Mouse (Mus musculus) stomach, postnatal 0 days (tissue): ENCODE data around the gene Cav1. TPM values are rescaled to one million over a fixed set of nuclear protein-coding genes. Genes with fewer than 3 reads are reported as not detected.

Experiments used
- ATAC-seq: fragments of 200-750 bp; cut with Nextera tagmentation; 2 replicates; pipeline ENCODE4 v1.8.0; 2017; ENCODE audit not compliant: low FRiP score, low TSS enrichment
- DNase-seq: peaks from one replicate; pipeline ENCODE4 v3.0.0-alpha.2; 2016; ENCODE audit warnings: low spot score
- H3K27ac ChIP-seq: fragments of 300-500 bp; sonication (generic); replicated peaks from 2 replicates; pipeline ENCODE4 v1.5.1; 2014; ENCODE audit warnings: mild to moderate bottlenecking, control low read depth
- H3K27me3 ChIP-seq: fragments of 300-500 bp; sonication (generic); 2 replicates; pipeline ENCODE4 v1.6.1; 2014; ENCODE audit warnings: low read length; ENCODE audit not compliant: control insufficient read depth, insufficient read depth
- H3K36me3 ChIP-seq: fragments of 300-500 bp; sonication (generic); 2 replicates; pipeline ENCODE4 v1.6.1; 2014; ENCODE audit warnings: low read length, mixed read lengths; ENCODE audit not compliant: control insufficient read depth, insufficient read depth
- H3K4me1 ChIP-seq: fragments of 300-500 bp; sonication (generic); replicated peaks from 2 replicates; pipeline ENCODE4 v1.6.1; 2014; ENCODE audit warnings: antibody characterized with exemption; ENCODE audit not compliant: control insufficient read depth, insufficient read depth
- H3K4me2 ChIP-seq: fragments of 300-500 bp; sonication (generic); replicated peaks from 2 replicates; pipeline ENCODE4 v1.6.1; 2014; ENCODE audit warnings: low read depth, mild to moderate bottlenecking, control low read depth, moderate library complexity
- H3K4me3 ChIP-seq: fragments of 300-500 bp; sonication (generic); 2 replicates; pipeline ENCODE4 v1.5.1; 2014; ENCODE audit warnings: low read depth, low read length, control low read depth
- H3K9ac ChIP-seq: fragments of 300-500 bp; sonication (generic); 2 replicates; pipeline ENCODE4 v1.6.1; 2014; ENCODE audit warnings: mild to moderate bottlenecking, low read length, control low read depth, mixed read lengths
- H3K9me3 ChIP-seq: fragments of 300-500 bp; sonication (generic); 2 replicates; pipeline ENCODE4 v1.6.1; 2016; ENCODE audit warnings: low read length; ENCODE audit not compliant: control insufficient read depth
- CTCF ChIP-seq: IDR thresholded peaks from 2 replicates; pipeline ENCODE4 v1.5.1; 2016; ENCODE audit warnings: antibody characterized with exemption, low read depth, mild to moderate bottlenecking, moderate library complexity
- EP300 ChIP-seq: optimal IDR thresholded peaks from 2 replicates; pipeline ENCODE3; 2016; ENCODE audit warnings: antibody characterized with exemption
- WGBS: fragments of 180-500 bp; shearing (Covaris S2); extraction: QIAGEN DNeasy Blood & Tissue Kit; methylation state at CpG from one replicate; pipeline ENCODE4 v1.1.7; 2014; 5-methylcytosine and 5-hydroxymethylcytosine counted together
- polyA plus RNA-seq: library from polyadenylated mRNA; unstranded; fragments of >200 nt; fragmentation: Nextera tagmentation; extraction: Ambion mirVana; gene quantifications from 2 replicates; pipeline ENCODE4 v1.2.1, GENCODE M21; 2015

Cav1 gene
- polyA plus RNA-seq, 1 experiment from 2014 or later: 346 TPM

DNA sequence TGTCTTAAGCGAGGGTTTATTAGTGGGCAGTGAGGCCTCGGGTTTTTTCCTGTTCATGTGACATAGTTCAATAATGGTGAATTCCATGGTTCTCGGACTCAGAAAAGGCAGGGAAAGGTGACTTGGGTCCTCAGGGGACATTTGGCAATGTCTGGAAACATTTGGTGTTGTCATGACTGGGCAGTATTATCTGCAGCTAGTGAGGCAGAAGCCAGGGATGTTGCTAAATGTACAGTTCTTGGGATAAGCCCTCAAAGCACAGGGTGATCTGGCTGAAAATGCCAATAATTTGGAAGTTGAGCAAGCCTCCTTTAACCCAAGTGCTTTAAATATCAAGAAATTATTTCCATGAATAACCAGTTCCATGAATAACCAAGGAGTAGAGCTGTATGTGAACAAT lies 27.8 kb upstream of the Cav1 start:
- WGBS: 91% methylated on average over 3 of the region's 3 CpGs
- ATAC-seq: no peak
- no peaks in the 10 kb centered on the region for H3K4me1 ChIP-seq

DNA sequence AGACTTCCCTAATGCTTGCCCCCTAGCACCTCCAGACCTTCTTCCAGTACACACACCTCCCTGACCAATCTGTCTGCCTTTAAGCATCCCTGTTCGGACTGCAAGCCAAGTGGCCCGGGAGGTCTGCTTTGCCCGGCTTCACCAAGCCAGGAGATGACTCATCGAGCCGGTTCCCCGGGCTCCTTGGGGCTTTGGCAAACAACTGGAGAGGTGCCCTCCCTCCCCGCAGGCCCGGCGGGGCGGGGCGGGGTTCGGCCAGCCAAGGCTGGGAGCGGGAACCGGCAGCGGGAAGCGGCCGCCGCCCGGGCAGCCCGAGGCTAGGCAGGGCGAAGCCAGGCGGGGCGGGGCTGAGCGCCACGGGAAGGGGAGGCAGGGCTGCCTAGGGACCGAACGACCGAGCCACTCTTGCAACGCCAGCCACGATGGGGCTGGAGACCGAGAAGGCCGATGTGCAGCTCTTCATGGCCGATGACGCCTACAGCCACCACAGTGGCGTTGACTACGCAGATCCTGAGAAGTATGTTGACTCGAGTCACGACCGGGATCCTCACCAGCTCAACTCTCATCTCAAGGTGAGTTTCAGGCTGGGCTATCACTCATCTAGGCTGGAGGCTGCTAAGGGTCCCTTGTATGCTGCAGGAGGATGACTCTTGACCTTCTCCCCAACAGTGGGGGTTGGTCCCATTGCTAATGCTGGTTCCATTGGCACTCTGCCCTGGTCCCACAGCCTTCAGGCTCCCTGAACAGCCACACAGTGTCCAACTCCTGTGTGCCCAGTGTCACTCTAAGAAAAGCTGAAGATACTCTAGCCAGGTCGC lies 25.0 kb upstream of the Cav1 start, which contains the start of gene Cav2:
TSS of gene Cav2 (plus strand) at position 247 of the 818 bp plus-strand sequence.
- H3K27ac ChIP-seq: peak within 1 kb of the TSS; percentile 91
- peak within 1 kb of the TSS; percentile 54 for H3K4me3 ChIP-seq
- H3K9ac ChIP-seq: peak within 1 kb of the TSS; percentile 74
- ATAC-seq: peak; percentile 97
- H3K4me2 ChIP-seq: peak within 1 kb of the TSS; percentile 68
- H3K27me3 ChIP-seq: no peaks in the 10 kb centered on the region
- TF ChIP-seq CTCF (no peak), EP300 (no peak)
- WGBS: 1% methylated on average over 23 of the region's 40 CpGs
- no peaks in the 10 kb centered on the region for H3K36me3 ChIP-seq
- peak; percentile 96 for DNase-seq
- H3K9me3 ChIP-seq: no peaks in the 10 kb centered on the region
- no peaks in the 10 kb centered on the region for H3K4me1 ChIP-seq

More for the DNA sequence above, 27.8 kb upstream of the Cav1 start:
- no peak for TF ChIP-seq CTCF
- no peak for TF ChIP-seq EP300
- H3K27me3 ChIP-seq: no peaks in the 10 kb centered on the region
- H3K27ac ChIP-seq: no peak overlapping the region
- no peak overlapping the region for H3K4me2 ChIP-seq
- no peak overlapping the region for H3K4me3 ChIP-seq
- H3K36me3 ChIP-seq: no peaks in the 10 kb centered on the region
- H3K9ac ChIP-seq: no peak overlapping the region
- DNase-seq: no peak
- H3K9me3 ChIP-seq: no peaks in the 10 kb centered on the region

DNA sequence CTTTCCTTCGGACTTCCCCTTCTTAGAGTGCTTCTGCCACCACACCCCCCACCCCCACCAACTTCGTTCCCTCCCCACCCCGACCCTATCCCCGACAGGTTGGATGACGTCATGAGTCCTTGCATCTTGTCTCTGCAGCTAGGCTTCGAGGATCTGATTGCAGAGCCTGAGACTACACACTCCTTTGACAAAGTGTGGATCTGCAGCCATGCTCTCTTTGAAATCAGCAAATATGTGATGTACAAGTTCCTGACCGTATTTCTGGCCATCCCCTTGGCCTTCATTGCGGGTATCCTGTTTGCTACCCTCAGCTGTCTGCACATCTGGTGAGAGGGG lies 24.4 kb upstream of the Cav1 start:
- Histone ChIP-seq H3K4me1 (no peaks in the 10 kb centered on the region), H3K27ac (peak overlapping the region; percentile 91), H3K9ac (peak overlapping the region; percentile 74), H3K27me3 (no peaks in the 10 kb centered on the region), H3K4me3 (peak overlapping the region; percentile 54), H3K4me2 (peak overlapping the region; percentile 68), H3K9me3 (no peaks in the 10 kb centered on the region), H3K36me3 (no peaks in the 10 kb centered on the region)
- TF ChIP-seq EP300 (no peak), CTCF (no peak)
- 14% methylated on average over 8 of the region's 8 CpGs for WGBS
- ATAC-seq (peak; percentile 16; the same call in 1 of the 2 replicates), DNase-seq (no peak)

DNA sequence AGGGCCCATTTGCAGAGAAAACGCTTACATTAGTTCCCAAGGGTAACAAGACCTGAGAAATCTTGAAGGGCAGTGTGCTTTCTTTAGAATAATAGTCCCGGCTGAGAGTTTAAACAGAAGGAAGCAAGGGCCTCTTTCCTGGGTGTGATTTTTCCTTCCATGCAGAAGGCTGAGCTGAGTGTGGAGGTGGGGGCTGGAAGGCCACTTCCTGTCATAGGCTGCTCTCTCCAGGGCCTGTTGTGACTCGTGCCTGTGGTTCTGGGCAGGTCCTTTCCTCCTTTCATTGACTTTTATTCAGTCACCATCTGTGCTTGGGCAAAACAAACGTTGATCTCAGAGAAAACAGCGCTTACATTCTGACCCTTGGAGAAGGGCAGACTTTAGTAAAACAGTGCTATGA lies 24.0 kb upstream of the Cav1 start:
- Histone ChIP-seq H3K4me3 (peak overlapping the region; percentile 54), H3K9me3 (no peaks in the 10 kb centered on the region), H3K9ac (no peak overlapping the region; the same call in 1 of the 2 replicates), H3K4me1 (no peaks in the 10 kb centered on the region), H3K36me3 (no peaks in the 10 kb centered on the region), H3K4me2 (peak overlapping the region; percentile 68), H3K27me3 (no peaks in the 10 kb centered on the region), H3K27ac (peak overlapping the region; percentile 91)
- WGBS: 11% methylated on average over 5 of the region's 5 CpGs
- DNase-seq (peak; percentile 40), ATAC-seq (peak; percentile 58; the same call in 1 of the 2 replicates)
- TF ChIP-seq EP300 (no peak), CTCF (no peak)

DNA sequence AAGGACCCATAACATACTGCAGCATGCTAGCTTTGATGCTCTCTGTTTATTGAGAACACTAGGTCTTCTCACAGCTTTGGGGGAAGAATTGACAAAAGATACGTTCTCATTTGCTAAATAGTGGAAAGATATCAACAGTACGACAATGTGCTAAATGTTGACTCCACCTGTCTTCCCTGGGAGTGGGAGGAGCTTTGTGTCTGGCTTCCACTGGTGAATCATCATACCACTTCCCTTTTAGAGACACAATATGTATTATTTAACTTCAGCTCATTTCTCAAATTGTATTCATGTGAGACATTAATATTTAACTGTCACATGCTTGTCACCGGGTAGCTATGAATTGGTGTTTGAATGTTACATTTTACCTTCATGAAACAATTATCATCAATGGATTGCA lies 22.3 kb upstream of the Cav1 start:
- H3K27me3 ChIP-seq: no peaks in the 10 kb centered on the region
- H3K4me1 ChIP-seq: no peaks in the 10 kb centered on the region
- TF ChIP-seq EP300 (no peak), CTCF (no peak)
- H3K9me3 ChIP-seq: no peaks in the 10 kb centered on the region
- no peak overlapping the region for H3K4me2 ChIP-seq
- no peak overlapping the region for H3K27ac ChIP-seq
- H3K4me3 ChIP-seq: no peak overlapping the region
- ATAC-seq (no peak), DNase-seq (no peak)
- 63% methylated on average over 3 of the region's 3 CpGs for WGBS
- H3K36me3 ChIP-seq: no peaks in the 10 kb centered on the region
- H3K9ac ChIP-seq: no peak overlapping the region

DNA sequence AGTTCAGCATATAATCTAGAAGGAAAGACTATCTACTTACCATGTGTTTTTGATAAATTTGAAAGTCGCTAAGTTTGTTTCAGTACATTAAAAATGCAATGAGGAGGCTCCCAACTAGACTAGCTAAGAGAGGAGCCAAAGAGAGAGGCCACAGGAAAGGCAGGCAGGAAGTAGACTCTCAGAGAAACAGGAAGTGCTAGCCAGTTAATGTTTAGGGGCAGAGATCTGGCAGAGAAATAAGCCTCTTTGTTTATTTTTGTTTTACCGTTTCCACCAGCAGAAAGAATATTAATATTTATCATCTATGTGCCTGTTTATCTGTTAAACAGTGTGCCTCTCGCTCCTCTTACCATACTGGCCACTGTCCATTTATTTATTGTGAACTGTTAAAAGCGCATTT lies 19.8 kb upstream of the Cav1 start:
- H3K4me2 ChIP-seq: no peak overlapping the region
- DNase-seq: no peak
- 0 out of 2 replicates have a peak overlapping the region, but pooled peaks have one; percentile 14 for H3K27ac ChIP-seq

More for the DNA sequence above, 19.8 kb upstream of the Cav1 start:
- Histone ChIP-seq H3K4me3 (no peak overlapping the region), H3K27me3 (no peaks in the 10 kb centered on the region), H3K9me3 (no peaks in the 10 kb centered on the region), H3K4me1 (no peaks in the 10 kb centered on the region), H3K9ac (no peak overlapping the region), H3K36me3 (no peaks in the 10 kb centered on the region)
- ATAC-seq: no peak
- TF ChIP-seq EP300 (no peak), CTCF (no peak)
- 64% methylated on average over 4 of the region's 4 CpGs for WGBS
